Mouse (Mus musculus) kidney, adult 2 months (tissue): Measurements from ENCODE around the gene Ankrd13c. TPM values are rescaled to one million over a fixed set of nuclear protein-coding genes. Genes with fewer than 3 reads are reported as not detected.

Experiments
- DNase-seq: peaks from one replicate; pipeline ENCODE4 v3.0.0; 2021
- H3K27ac ChIP-seq: fragments of 200-500 bp; 2 replicates; pipeline ENCODE4 v1.5.1; 2012; ENCODE audit warnings: low read depth, low read length, control low read depth, inconsistent platforms; ENCODE audit not compliant: insufficient read depth
- H3K27me3 ChIP-seq: fragments of 200-500 bp; replicated peaks from 2 replicates; pipeline ENCODE4 v1.6.1; 2012; ENCODE audit warnings: mild to moderate bottlenecking, moderate library complexity, low read length, inconsistent platforms; ENCODE audit not compliant: control insufficient read depth, insufficient read depth
- H3K36me3 ChIP-seq: fragments of 200-500 bp; 2 replicates; pipeline ENCODE4 v1.6.1; 2012; ENCODE audit warnings: mild to moderate bottlenecking, moderate library complexity, low read length, inconsistent platforms; ENCODE audit not compliant: control insufficient read depth, insufficient read depth
- H3K4me1 ChIP-seq: fragments of 200-500 bp; 2 replicates; pipeline ENCODE4 v1.6.1; 2011; ENCODE audit warnings: low read length; ENCODE audit not compliant: control insufficient read depth, insufficient read depth
- H3K4me3 ChIP-seq: fragments of 200-500 bp; 2 replicates; pipeline ENCODE4 v1.5.1; 2011; ENCODE audit warnings: mild to moderate bottlenecking, low read depth, low read length, control low read depth; ENCODE audit not compliant: insufficient read depth
- CTCF ChIP-seq: fragments of 200-500 bp; conservative IDR thresholded peaks from 2 replicates; pipeline ENCODE4 v1.5.1; 2011; ENCODE audit warnings: low read depth, mild to moderate bottlenecking, control low read depth, low read length, moderate library complexity, mixed read lengths; ENCODE audit not compliant: insufficient read depth, insufficient read length
- POLR2A ChIP-seq: fragments of 200-500 bp; IDR thresholded peaks from one replicate; pipeline ENCODE4 v1.6.1; 2011; ENCODE audit warnings: low read depth, low read length, control low read depth
- WGBS: fragments of 180-500 bp; shearing (Covaris S2); methylation state at CpG from one replicate; pipeline ENCODE4 v1.1.7; 2018; 5-methylcytosine and 5-hydroxymethylcytosine counted together
- polyA plus RNA-seq: library from polyadenylated mRNA; depleted of rRNA; stranded (reverse); fragments of >200 nt; gene quantifications from 2 replicates; pipeline ENCODE4 v1.2.3, GENCODE M21; 2012; rRNA removed

The Ankrd13c gene
- polyA plus RNA-seq = 63.1 and 73.4 TPM in 2 replicates

- under 1% methylated on average over 45 of the region's 45 CpGs for WGBS
- H3K4me3 ChIP-seq = peak within 1 kb of the TSS; percentile 97
- DNase-seq = peak; percentile 97
- no peaks in the 10 kb centered on the region for H3K27me3 ChIP-seq
- H3K36me3 ChIP-seq = no peaks in the 10 kb centered on the region
- H3K27ac ChIP-seq = peak within 1 kb of the TSS; percentile 100
- peaks cover 6% of the 10 kb centered on the region; the same call in 1 of the 2 replicates for H3K4me1 ChIP-seq
- TF ChIP-seq POLR2A (peak; percentile 33), CTCF (no peak)
These were observed at the start of gene Ankrd13c for GRCm38 (mm10) chr3:157946843-157947358. Gene Ankrd13c (plus strand): TSS chr3:157947239.

- no peak overlapping the region for H3K4me3 ChIP-seq
- no peaks in the 10 kb centered on the region for H3K27me3 ChIP-seq
- no peak overlapping the region for H3K27ac ChIP-seq
- no peaks in the 10 kb centered on the region for H3K4me1 ChIP-seq
- peaks cover 6% of the 10 kb centered on the region for H3K36me3 ChIP-seq
- DNase-seq = no peak
- TF ChIP-seq POLR2A (no peak), CTCF (no peak)
- 89% methylated on average over 3 of the region's 3 CpGs for WGBS
These were observed 49.4 kb upstream of the Ankrd13c start for GRCm38 (mm10) chr3:157897645-157898044.

DNA sequence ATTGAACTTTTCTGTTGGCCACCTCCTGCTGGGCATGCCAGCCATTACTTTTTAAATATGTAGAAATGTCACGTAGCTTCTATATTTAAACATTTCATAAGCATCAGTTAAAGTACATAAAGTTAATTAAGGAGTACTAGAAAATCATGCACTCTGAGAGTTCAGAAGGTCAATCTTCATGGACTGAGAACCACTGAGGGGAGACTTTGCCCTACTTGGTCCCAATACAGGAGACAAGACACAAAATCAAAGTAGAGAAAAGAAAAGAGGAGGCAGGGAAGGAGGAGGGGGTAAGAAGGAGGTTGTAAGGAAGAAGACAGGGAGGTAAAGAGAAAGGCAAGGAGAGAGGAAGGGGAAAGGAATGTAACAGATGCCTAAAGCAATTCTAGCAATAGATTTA, 47.1 kb upstream of the Ankrd13c start:
- no peak overlapping the region for H3K27ac ChIP-seq
- peak; percentile 55 for DNase-seq
- TF ChIP-seq POLR2A = no peak
- no peak for TF ChIP-seq CTCF
- no peaks in the 10 kb centered on the region for H3K4me1 ChIP-seq
- WGBS = 50% methylated on average over 1 of the region's 1 CpGs
- H3K4me3 ChIP-seq = no peak overlapping the region
- H3K36me3 ChIP-seq = peaks cover 5% of the 10 kb centered on the region
- no peaks in the 10 kb centered on the region for H3K27me3 ChIP-seq

DNA sequence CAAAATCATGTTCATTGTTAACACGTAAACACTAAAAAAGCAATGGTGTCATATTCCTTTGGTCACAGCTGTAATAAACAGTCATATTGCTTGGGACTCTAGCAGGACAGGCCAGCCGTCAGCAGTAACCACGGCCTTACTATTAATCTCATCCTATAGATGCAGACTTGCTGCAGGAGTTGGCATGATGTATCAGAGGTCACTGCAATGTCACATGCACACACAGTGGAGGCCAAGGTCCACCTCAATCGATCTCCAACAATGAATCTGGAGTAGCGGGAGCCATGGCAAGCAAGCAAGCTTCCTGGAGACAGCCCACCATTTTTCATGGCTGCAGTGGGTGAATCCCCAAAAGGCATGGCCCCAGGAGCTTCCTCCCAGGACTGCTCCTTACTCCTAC, 45.3 kb upstream of the Ankrd13c start:
- no peak overlapping the region for H3K4me3 ChIP-seq
- no peaks in the 10 kb centered on the region for H3K27me3 ChIP-seq
- H3K4me1 ChIP-seq = no peaks in the 10 kb centered on the region
- H3K27ac ChIP-seq = no peak overlapping the region
- no peak for DNase-seq
- WGBS = 81% methylated on average over 5 of the region's 5 CpGs
- peaks cover 3% of the 10 kb centered on the region for H3K36me3 ChIP-seq
- TF ChIP-seq POLR2A (no peak), CTCF (no peak)

- H3K36me3 ChIP-seq = peaks cover 12% of the 10 kb centered on the region
- H3K4me1 ChIP-seq = peaks cover 17% of the 10 kb centered on the region; the same call in 1 of the 2 replicates
- no peak for TF ChIP-seq POLR2A
- no peak for TF ChIP-seq CTCF
- no peak overlapping the region for H3K27ac ChIP-seq
- DNase-seq = no peak
- no peak overlapping the region for H3K4me3 ChIP-seq
- WGBS = 80% methylated on average over 3 of the region's 3 CpGs
- H3K27me3 ChIP-seq = no peaks in the 10 kb centered on the region
These were observed 38.9 kb upstream of the Ankrd13c start for GRCm38 (mm10) chr3:157908166-157908565.

GRCm38 (mm10) chr3:157910262-157910661, 36.8 kb upstream of the Ankrd13c start:
- H3K36me3 ChIP-seq = peaks cover 11% of the 10 kb centered on the region
- 60% methylated on average over 3 of the region's 3 CpGs for WGBS
- H3K4me3 ChIP-seq = no peak overlapping the region
- no peak for DNase-seq
- no peaks in the 10 kb centered on the region for H3K27me3 ChIP-seq
- H3K27ac ChIP-seq = no peak overlapping the region
- TF ChIP-seq CTCF (no peak), POLR2A (no peak)
- H3K4me1 ChIP-seq = peaks cover 17% of the 10 kb centered on the region; the same call in 1 of the 2 replicates

DNA sequence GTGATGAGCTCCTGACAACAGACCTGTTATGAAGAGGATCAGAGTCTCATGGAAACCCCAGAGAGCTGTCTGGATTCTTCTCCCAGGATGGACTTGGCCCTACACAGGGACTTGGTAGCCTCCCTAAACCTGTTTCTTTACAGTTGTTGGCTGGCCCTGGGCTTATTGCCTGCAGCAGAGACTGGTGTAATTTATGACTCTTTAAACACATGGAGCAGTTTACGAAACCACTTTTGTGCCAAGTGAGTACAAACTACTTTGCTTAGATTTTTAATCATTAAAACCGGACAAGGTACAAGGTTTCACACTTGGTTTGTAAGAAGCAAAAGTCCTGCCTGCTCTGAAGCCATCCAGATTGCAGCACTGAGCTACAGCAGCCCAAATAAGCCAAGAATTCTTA, 34.9 kb upstream of the Ankrd13c start:
- H3K27me3 ChIP-seq = no peaks in the 10 kb centered on the region
- 31% methylated on average over 2 of the region's 2 CpGs for WGBS
- H3K4me3 ChIP-seq = no peak overlapping the region
- DNase-seq = peak; percentile 88
- TF ChIP-seq POLR2A (no peak), CTCF (no peak)
- peaks cover 8% of the 10 kb centered on the region for H3K36me3 ChIP-seq
- peak overlapping the region; percentile 86 for H3K27ac ChIP-seq
- peaks cover 21% of the 10 kb centered on the region; the same call in 1 of the 2 replicates for H3K4me1 ChIP-seq
